Mouse (Mus musculus) Muller cell, postnatal 12 days (primary cell): ENCODE measurements around the gene Tekt1.
"Not testable (repeated sequence)": the region's sequence is repeated elsewhere in the genome, so short reads cannot be mapped to it uniquely, and the experiment has no call there.

Experiments
- DNase-seq: peaks from one replicate; pipeline ENCODE4 v3.0.0-alpha.2; 2015; ENCODE audit errors: inconsistent ontology term

The Tekt1 gene

DNA sequence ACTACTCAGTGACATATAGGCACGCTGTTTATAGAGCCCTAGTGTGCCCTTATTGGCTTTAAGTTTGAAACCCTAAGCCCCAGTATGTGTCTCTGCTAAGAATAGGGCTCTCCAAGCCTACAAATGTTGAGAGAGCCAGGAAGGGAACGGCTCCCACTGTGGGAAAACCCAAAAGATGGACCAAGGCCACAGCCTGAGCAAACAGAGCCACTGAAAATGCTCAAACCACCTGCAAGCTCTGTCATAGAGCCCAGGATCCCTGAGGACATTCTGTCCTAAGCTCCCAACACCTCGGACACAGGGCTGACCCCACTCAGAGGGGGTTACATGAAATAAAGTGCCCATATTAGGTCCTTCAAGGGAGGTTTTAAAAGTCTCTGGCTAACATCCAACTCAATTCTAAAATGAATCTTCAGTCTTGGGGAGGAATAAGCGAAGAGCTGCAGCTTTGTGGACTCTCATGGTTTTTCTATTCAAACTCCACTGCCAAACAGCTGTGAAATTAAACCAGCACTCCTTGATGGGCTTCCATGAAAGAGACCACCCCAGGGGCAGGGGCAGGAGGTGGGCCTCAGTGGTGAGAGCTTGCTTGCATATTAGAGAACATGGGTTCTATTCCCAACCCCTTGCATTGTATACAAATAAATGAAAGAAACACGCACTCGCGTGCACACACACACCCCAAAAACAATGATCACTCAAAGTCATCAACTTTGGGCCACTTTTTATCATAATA, 27.3 kb upstream of the Tekt1 start:
- DNase-seq: no peak

DNA sequence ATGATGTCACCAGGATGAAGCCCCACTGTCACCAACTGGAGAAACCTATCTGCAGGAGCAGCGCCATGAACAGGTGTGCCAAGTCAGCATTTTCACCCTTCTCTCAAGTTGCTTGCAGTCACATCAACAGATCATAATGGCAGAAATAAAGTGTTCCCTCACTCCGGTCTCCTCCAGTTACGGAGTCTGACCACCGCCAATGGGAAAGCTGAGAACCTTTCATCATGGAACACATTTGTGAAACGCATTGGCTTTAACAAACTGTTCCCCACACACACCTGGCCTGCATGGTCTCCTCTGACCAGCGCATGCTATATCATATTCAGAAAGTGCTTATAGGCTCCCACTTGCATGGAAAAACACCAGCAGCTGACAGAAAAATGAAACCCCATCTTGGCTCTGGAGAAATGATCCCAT, 25.9 kb upstream of the Tekt1 start:
- no peak for DNase-seq

DNA sequence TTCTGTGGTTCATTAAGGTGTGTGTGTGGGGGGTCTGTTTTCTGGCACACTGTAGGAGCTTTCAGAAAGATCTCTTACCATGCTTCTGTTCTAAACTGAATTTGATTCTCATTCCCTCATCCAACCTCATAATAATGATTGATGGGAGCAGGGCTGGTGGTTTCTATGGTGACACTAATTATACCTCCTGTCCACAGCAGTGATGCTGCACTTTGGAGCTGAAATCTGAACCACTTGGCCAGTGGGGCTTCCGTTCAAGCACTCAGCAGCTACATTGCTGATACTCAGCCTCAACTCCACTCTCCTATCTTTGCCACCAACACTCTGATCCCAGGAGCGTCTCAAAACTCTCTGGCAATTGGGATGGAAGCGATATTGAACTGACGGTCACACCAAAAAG, 17.1 kb upstream of the Tekt1 start:
- no peak for DNase-seq

DNA sequence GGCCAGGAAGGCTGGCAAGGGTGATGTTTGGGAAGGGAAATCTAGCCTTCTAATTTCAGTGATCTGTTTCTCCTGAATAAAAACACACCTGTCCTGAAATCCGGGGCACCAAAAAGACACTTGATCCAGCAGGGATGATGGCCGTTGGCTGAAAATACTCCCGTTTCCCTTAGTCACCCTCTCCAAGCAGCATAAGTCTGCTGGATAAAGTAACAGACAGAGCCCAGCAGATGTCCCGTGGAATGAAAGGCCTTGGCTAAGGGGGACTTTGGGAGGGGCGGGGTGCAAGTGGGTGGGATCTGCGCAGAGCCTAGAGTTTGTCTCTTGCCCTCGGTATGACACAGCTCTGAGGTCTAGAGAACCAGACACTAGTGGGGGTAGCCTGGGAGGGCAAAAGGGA, 16.0 kb upstream of the Tekt1 start:
- DNase-seq: no peak

DNA sequence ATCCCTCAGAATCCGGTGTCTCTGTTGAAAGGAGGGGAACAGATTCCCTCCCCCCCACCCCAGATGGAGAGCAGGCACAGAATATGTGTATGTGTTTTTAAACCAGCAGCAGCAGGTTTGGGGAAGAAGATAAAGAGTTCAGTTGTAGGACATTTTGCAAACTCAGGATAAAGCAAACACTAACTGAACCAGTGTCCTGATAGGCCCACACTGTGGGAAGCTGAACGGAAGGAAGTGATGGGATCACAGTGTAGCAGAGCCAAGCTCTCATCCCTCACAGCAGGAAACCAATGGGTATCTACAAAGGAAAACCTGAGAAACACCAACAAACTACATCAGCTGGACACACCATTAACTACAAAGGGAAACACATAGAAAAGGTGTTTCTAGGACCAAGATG, 14.3 kb upstream of the Tekt1 start:
- no peak for DNase-seq

DNA sequence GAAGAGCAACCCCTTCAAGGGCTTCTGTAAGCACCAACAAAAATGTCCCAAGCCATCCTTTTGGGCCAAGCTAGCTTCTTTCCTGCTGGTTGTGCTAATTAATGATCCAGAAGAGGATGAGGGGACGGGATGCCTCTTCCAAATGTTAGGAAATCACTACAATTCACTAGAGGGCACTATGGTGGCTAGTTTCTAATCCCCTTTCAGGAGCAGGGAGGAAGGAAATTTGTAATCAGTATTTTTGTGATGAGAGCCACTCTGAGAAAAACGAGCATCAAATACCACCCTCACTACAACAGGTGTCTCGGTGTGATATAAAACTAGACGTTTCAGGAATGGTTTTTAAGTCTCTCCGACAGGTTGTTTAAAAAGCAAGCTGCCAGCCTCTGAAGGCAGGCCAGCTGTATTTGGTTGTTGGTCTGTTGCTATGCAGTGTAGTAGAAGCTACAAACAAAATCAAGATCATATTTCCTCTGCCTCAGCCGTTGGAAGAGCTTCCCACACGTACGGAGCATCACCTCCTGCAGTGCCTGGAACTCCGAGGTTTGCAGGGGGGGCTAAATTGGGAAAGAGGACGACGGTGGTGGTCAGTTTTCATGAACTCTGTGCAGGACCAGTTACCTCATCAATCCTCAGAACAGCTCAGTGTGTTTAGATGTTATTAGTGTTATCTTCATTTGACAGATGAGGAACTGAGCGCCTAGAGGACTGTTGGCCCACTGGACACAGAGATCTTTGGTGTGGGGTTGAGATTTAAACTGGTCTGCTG, 7.8 kb upstream of the Tekt1 start:
- DNase-seq: no peak

DNA sequence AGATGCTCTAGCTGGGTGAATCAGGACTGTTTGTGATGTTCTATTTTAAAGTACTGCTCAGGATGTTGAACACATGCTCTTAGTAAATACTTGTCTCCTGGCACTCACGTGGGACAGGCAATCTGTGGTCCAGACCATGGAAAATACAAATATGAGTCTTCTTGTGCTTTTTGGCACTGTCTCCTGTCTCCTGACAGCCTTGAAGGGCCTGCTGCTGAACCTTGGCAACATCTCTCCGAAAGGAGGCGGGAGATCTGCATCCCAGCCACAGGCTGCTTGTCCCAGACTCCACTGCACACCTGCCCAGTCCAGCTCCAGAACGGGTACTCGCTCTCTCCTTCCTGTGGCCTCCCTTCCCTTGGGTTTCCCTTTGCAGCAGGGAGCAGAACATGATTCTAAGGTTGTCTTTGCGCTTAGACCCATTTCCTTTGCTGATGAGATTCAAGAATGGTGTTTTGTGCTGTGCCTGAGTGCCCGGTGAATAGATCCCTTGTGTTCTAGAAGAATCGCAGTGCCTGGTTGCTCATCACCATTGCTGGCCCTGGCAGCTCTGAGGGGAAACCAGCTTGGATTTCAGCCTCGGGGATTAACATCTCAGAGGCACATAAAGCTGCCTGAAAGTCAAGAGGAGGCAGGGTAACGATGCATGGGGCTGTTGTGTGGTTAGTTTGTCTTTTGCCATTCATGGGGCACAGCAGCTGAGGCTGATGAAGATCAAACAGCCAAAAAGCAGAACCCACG, 5.9 kb upstream of the Tekt1 start:
- no peak for DNase-seq

DNA sequence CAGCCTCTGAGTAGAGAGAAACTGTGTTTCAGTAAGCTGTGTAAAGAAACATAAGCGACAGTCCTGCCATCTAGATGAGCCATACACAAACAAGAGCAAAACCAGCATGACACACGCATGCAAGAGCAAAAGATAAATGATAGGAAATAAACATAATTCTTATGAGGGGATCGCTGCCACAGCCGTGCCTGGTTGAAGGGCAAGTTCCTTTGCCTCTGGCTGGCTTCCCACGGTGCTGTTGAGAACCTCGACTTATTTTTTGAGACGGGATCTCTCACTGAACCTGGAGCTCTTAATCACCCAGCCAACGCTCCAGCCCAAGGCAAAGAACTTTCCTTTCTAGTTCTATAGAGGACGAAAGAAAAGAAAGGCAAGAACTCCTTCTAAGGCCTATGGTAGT, 3.9 kb upstream of the Tekt1 start:
- DNase-seq: no peak

DNA sequence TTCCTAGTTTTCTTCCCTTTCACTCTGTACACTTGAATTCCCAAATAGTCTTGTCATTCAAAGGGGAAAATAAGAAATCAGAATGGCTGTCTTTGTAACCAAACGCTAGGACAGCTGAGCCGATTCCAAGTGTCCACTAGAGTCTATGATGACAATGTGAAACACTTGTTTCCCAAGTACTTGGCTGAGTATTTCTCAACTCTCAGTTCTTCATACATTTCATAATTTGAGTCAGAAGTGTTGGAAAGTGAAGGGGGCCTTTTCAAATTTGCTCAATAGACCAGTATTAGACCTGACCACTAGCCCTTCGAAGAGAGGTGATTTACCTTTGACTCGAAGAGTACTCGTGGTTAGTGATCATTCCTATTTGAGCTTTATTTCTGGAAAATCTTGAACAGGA, 2.3 kb upstream of the Tekt1 start:
- no peak for DNase-seq

DNA sequence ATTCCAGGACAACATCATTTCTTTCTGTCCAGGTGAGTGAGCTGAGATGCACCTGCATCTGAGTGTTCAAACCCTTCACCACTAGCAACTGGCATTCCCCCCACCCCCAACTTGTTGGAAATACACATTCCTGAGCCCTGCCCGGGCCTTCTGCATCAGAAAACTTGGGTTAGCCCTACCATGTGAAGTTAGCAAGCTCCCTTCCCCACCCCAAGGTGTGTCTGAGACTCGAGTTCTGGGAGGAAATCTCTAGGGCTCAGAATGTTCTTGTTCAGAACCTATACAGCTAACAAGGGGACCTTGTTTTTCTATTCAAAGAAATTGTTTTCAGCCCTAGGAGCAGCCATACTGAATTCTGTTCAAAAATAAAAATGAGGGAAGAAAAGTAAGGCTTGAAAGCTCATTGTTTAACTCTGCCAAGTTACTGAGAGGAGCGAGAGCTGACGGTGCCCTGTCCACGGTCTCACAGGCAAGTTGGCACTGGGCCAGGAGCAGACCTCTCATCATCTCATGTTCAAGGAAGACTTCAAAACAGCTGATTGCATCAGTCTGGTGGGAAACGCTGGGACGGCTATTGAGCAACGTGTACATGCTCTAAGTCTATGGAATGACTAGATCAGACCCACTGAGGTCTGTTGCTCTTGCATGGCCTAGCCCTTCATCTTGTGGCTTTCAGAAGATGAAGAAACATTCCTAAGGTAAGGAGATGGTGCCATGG, 1.4 kb upstream of the Tekt1 start:
- DNase-seq: no peak

DNA sequence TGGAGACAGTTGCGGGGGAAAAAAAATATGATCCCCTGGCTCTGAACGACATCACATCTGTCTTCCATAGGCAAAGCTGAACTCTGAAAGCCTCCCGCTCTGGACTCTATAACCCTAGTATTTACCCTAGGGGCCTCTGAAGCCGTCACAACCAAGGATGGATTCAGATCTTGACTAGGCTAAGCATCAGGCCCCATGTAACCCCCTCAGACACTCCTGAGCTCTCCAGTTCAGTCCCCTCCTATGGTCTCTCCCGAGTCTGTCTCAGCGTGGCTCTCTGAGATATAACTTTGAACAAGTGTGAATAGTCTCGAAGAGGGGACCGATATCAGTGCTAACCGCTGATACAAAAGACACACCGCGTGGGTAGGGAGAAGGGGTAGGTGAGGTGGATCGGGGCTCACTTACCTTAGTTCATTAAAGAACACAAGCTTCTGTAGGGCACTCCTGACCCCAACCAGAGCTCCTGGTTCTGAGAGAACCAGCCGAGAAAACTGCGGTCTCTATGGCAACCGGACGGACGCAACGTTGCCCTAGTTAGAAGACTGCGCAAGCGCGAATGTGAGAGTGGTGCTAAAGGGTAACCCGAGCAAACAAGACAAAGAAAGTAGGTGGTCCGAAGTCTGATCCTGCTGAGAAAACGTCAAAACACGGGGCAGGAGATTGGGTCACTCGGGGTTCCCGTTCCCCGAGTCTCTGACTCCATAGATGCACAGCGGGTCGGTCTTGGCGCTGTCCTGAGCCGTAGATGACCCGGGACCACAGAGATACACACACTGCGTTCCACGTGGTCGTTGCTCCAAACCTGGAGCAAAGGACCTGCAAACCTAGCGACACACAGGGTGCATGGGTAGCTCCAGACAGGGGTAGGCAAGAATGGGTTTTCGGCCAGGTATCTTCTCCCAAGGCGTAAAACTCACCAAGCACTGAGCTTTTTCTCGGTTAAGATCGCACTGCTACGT, 576 bp downstream of the Tekt1 start:
- peak; percentile 68 for DNase-seq

DNA sequence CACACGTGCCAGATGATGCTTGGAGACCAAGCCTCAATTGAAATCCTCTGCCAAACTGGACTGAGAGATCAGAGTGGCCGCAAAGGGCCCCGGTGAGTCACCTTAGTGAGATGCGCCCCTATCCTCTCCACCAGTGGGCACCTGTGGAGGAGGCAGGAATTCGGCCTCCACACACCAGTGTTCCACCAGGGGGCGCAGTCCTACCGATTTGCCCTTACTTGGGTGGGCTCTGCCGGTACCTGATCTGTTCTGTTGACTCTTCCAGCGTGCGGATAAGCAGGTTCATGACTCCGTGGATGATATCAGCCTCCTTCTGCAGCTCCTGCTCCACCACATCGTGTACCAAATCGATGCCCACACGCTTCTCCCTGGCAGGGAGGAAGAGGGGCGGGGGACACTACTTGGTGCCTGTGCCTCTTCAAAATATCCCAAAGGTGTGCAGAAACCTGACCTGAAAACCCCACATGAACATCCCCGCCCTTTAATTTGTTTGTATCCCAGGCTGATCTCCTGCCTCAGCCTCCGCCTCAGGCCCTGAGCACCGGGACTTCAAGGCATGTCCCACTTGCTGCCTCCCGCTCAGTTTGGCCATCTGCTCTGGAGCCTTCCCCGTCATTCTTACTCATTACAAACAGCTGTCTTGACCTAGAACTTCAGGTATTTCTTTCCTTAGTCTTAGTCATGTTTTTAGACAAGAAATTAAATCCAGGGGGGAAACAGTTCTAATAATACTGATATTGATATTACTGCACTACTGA, 7.1 kb downstream of the Tekt1 start:
- DNase-seq: peak; percentile 60

DNA sequence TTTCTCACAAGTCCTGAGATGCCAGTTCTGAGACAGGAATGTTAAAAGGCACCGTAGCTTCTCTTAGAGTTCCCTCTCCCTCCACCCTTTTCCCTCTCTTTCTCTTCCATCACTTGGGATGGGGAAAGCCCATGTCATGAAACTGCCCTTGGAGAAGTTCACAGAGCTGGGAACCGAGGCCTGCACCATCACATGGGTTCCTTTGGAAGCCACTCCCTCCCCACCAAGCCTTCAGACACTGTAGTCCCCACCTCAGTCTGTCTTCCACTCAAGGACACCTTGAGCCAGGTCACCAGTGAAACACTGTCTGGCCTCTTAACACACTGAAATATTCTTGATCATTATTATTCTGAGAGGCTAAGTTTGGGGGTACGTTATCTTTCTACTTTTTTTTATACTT, 9.1 kb downstream of the Tekt1 start:
- DNase-seq: no peak

DNA sequence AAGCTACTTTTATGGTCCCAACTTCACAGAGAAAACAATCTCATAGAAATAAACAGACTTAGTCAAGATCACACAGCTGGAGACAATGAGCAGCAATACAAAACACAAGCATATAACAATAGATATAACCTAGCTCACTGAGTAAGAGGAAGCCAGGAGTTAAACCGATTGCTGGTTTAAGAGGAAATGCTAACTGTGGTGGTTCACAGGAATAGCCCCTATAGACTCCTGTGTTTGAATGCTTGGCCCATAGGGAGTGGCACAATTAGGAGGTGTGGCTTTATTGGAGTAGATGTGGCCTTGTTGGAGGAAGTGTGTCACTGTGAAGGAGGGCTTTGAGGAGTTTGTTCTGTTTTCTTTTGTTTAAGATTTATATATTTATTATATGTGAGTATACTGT, 10.0 kb downstream of the Tekt1 start:
- DNase-seq: no peak

DNA sequence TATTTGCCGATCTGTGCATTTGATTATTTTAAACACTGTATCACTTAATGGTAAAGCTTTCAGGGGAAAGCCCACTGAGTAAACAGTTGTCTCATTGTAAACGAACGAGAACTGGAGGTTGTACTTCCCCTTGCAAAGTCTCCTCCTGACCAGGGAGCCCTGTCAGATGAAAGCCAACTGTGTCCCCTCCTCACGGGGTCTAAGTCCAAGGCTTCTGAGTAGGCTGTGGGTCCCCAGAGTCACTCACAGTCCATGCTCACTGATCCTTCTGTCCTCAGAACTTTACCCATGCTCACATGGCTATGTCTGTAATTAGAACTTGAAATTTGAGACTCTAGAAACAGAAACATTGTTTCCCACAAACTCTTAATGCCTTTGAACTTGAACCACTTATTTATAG, 12.6 kb downstream of the Tekt1 start:
- no peak for DNase-seq

DNA sequence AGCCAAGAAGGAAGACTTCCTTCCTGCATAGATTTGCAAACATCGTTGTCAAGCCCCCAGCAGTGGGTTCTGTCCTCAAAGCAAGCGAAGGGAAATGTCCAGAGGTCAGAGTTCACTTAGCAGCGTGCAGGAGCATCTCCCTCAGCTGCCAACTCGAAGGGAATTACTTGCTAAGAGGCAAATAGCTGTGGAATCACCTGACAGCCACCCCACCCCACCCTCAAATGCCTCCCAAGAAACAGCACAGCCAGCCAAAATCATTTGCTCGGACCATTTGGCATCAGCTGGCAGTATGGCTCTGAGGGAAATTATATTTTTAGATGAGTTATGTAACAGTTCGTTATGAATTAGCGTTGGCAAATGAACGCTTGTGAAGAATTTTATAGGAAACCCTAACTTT, 13.2 kb downstream of the Tekt1 start:
- DNase-seq: peak; percentile 56

DNA sequence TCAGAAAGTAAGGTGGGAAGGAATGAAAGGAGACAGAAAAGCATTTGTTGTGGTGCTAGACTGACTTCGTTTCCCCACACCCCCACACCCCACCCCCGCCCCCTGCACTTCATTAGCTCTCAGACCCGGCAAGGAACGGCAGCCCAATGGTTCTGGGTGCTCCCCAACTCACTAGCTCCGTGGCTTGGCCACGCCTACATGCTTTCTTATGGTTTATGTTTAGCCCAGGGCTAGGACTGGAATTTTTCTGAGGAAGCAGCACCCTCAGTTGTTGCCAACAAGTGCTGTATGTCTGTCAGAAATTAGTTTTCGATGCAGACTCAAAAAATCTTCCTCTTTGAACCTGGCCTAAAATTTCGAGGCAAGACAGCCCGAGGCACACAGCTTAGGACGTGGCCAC, 13.7 kb downstream of the Tekt1 start:
- no peak for DNase-seq

DNA sequence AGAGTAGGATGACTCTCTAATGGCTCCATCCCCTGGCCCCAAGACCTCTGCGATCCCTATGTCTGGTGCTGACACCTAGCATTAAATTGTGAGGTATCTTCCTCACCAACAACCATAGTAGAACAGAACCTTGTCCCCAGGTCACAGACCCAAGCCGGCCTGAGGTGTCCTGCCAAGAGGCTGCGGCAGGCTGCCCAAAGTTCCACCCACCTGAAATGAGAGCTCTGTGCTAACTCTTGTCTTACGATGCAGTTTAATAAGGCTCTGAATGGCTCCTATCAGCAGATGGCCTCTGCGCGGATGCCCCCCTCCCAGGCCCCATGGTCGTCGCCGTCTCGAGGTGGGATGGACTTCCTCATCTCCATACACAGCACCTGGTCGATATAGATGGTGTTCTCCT, 17.8 kb downstream of the Tekt1 start:
- no peak for DNase-seq

DNA sequence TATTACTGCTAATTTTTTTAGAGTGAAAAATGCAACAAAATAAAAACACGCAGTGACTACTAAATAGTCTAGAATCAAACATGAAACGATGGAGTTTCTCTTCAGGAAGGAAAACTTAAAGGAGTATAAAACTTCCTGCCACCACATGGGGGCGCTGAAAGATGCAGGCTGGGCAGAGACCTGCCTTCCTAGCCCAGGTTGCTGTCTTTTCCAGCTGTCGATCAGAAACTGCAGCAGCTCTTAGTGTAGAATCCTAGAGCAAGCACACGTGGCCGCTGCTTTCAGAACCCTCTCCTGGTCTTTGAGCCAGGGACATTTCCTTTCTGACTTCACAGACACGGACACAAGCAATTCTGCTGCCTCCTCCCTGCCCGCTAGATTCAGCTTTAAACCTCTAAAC, 18.3 kb downstream of the Tekt1 start:
- DNase-seq: no peak

DNA sequence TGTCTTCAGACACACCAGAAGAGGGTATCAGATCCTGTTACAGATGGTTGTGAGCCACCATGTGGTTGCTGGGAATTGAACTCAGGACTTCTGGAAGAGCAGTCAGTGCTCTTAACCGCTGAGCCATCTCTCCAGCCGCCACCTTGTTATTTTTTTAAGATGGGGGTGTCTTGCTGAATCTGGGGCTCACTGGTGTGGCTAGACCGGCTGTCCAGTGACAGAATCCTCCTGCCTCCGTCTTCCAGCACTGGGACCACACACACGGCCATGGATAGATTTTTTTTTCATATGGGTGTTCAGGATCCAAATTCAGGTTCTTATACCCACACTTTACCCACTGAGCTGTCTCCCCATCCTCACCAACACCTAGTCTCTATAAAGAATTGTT, 19.0 kb downstream of the Tekt1 start:
- not testable (repeated sequence) for DNase-seq
